Mouse (Mus musculus) C2C12 (cell line): ENCODE results near the gene Gm9844.

ENCODE experiments used
- CTCF ChIP-seq: IDR thresholded peaks from one replicate; pipeline ENCODE4 v1.5.1; 2011; ENCODE audit not compliant: control insufficient read depth, insufficient read depth, insufficient read length
- MAX ChIP-seq: IDR thresholded peaks from one replicate; pipeline ENCODE4 v1.6.1; 2011; ENCODE audit warnings: mild to moderate bottlenecking, control low read depth

- TF ChIP-seq CTCF (no peak), MAX (no peak)
These were observed 37.6 kb upstream of the Gm9844 start for GRCm38 (mm10) chr7:24824452-24824851.
